Mouse (Mus musculus): Measurements from ENCODE around the gene Glmp. TPM values are rescaled to one million over a fixed set of nuclear protein-coding genes. Genes with fewer than 3 reads are reported as not detected.
"Not testable (repeated sequence)": the region's sequence is repeated elsewhere in the genome, so short reads cannot be mapped to it uniquely, and the experiment has no call there.

Glmp gene
- polyA plus RNA-seq, 1 experiment from 2014 or later, result 126 TPM

- H3K9ac ChIP-seq (ENCODE audit: low read length), result no peak within 1 kb of the TSS
- no peaks in the 10 kb centered on the region for H3K4me1 ChIP-seq (ENCODE audit: control insufficient read depth in 2 of 2, insufficient read depth in 2 of 2, low read length in 2 of 2)
- H3K4me2 ChIP-seq (ENCODE audit: low read length), result no peak within 1 kb of the TSS
- H3K27ac ChIP-seq (replicated peaks in 1 of 2; ENCODE audit: control insufficient read depth in 1 of 2, insufficient read depth in 1 of 2, low read depth in 2 of 2, low read length in 2 of 2), result no peak within 1 kb of the TSS
- no peaks in the 10 kb centered on the region for H3K9me3 ChIP-seq (ENCODE audit: control insufficient read depth, low read length)
- no peak for ATAC-seq (ENCODE audit: insufficient number of reproducible peaks, insufficient read depth, low FRiP score, low read depth)
- WGBS, result 88% methylated on average over 4 of the region's 4 CpGs
- H3K36me3 ChIP-seq (ENCODE audit: control insufficient read depth, insufficient read depth, low read length), result peaks cover 8% of the 10 kb centered on the region; the same call in 1 of the 2 replicates
- H3K27me3 ChIP-seq (ENCODE audit: control insufficient read depth, insufficient read depth, low read length), result no peaks in the 10 kb centered on the region
- H3K4me3 ChIP-seq (ENCODE audit: control insufficient read depth in 1 of 2, insufficient read depth in 1 of 2, low read depth in 1 of 2, low read length in 2 of 2), result no peak within 1 kb of the TSS
Observed at GRCm38 (mm10) chr3:88287110-88287509, 37.7 kb upstream of the Glmp start, which contains the start of gene Gm38392. TSS of gene Gm38392 (minus strand) at chr3:88287210.

GRCm38 (mm10) chr3:88288133-88288713 lies 36.6 kb upstream of the Glmp start:
- not testable (repeated sequence) for H3K27ac ChIP-seq (replicated peaks in 1 of 2; ENCODE audit: control insufficient read depth in 1 of 2, insufficient read depth in 1 of 2, low read depth in 2 of 2, low read length in 2 of 2); H3K36me3 ChIP-seq (ENCODE audit: control insufficient read depth, insufficient read depth, low read length); ATAC-seq (ENCODE audit: insufficient number of reproducible peaks, insufficient read depth, low FRiP score, low read depth); H3K9ac ChIP-seq (ENCODE audit: low read length); H3K27me3 ChIP-seq (ENCODE audit: control insufficient read depth, insufficient read depth, low read length); H3K4me1 ChIP-seq (ENCODE audit: control insufficient read depth in 2 of 2, insufficient read depth in 2 of 2, low read length in 2 of 2); H3K9me3 ChIP-seq (ENCODE audit: control insufficient read depth, low read length); H3K4me2 ChIP-seq (ENCODE audit: low read length); H3K4me3 ChIP-seq (ENCODE audit: control insufficient read depth in 1 of 2, insufficient read depth in 1 of 2, low read depth in 1 of 2, low read length in 2 of 2)
- 69% methylated on average over 8 of the region's 10 CpGs for WGBS

- Histone ChIP-seq H3K9me3 (ENCODE audit: control insufficient read depth, low read length) (no peaks in the 10 kb centered on the region), H3K4me2 (ENCODE audit: low read length) (no peak overlapping the region), H3K36me3 (ENCODE audit: control insufficient read depth, insufficient read depth, low read length) (0 out of 2 replicates have a peak, but pooled peaks cover 3% of the 10 kb centered on the region), H3K4me1 (ENCODE audit: control insufficient read depth in 2 of 2, insufficient read depth in 2 of 2, low read length in 2 of 2) (0 out of 4 replicates have a peak, but pooled peaks cover 2 to 6% of the 10 kb centered on the region in 2 experiments), H3K9ac (ENCODE audit: low read length) (no peak overlapping the region), H3K27me3 (ENCODE audit: control insufficient read depth, insufficient read depth, low read length) (no peaks in the 10 kb centered on the region), H3K27ac (replicated peaks in 1 of 2; ENCODE audit: control insufficient read depth in 1 of 2, insufficient read depth in 1 of 2, low read depth in 2 of 2, low read length in 2 of 2) (no peak overlapping the region), H3K4me3 (ENCODE audit: control insufficient read depth in 1 of 2, insufficient read depth in 1 of 2, low read depth in 1 of 2, low read length in 2 of 2) (no peak overlapping the region)
- ATAC-seq (ENCODE audit: insufficient number of reproducible peaks, insufficient read depth, low FRiP score, low read depth), result no peak
- 64% methylated on average over 4 of the region's 4 CpGs for whole genome bisulfite sequencing
Observed at GRCm38 (mm10) chr3:88291970-88292369, 32.9 kb upstream of the Glmp start.

GRCm38 (mm10) chr3:88295272-88295671 lies 29.6 kb upstream of the Glmp start:
- Histone ChIP-seq H3K4me2 (ENCODE audit: low read length) (peak overlapping the region; percentile 80), H3K4me3 (ENCODE audit: control insufficient read depth in 1 of 2, insufficient read depth in 1 of 2, low read depth in 1 of 2, low read length in 2 of 2) (0 out of 4 replicates have a peak overlapping the region, but pooled peaks of 1 of the 2 experiments have one; percentile 70), H3K4me1 (ENCODE audit: control insufficient read depth in 2 of 2, insufficient read depth in 2 of 2, low read length in 2 of 2) (peaks cover 2 to 17% of the 10 kb centered on the region in 2 experiments; a peak in 2 of 4 replicates), H3K9ac (ENCODE audit: low read length) (peak overlapping the region; percentile 76), H3K36me3 (ENCODE audit: control insufficient read depth, insufficient read depth, low read length) (peaks cover 18% of the 10 kb centered on the region)
- not testable (repeated sequence) for ATAC-seq (ENCODE audit: insufficient number of reproducible peaks, insufficient read depth, low FRiP score, low read depth); H3K27ac ChIP-seq (replicated peaks in 1 of 2; ENCODE audit: control insufficient read depth in 1 of 2, insufficient read depth in 1 of 2, low read depth in 2 of 2, low read length in 2 of 2); H3K9me3 ChIP-seq (ENCODE audit: control insufficient read depth, low read length); H3K27me3 ChIP-seq (ENCODE audit: control insufficient read depth, insufficient read depth, low read length)
- 63% methylated on average over 1 of the region's 1 CpGs for WGBS

- no peaks in the 10 kb centered on the region for H3K9me3 ChIP-seq (ENCODE audit: control insufficient read depth, low read length)
- H3K9ac ChIP-seq (ENCODE audit: low read length), result peak overlapping the region; percentile 76
- peak overlapping the region; percentile 70 to 79 for H3K4me3 ChIP-seq (ENCODE audit: control insufficient read depth in 1 of 2, insufficient read depth in 1 of 2, low read depth in 1 of 2, low read length in 2 of 2)
- H3K27ac ChIP-seq (replicated peaks in 1 of 2; ENCODE audit: control insufficient read depth in 1 of 2, insufficient read depth in 1 of 2, low read depth in 2 of 2, low read length in 2 of 2), result peak overlapping the region; percentile 90 to 98
- H3K36me3 ChIP-seq (ENCODE audit: control insufficient read depth, insufficient read depth, low read length), result peaks cover 26% of the 10 kb centered on the region
- H3K4me1 ChIP-seq (ENCODE audit: control insufficient read depth in 2 of 2, insufficient read depth in 2 of 2, low read length in 2 of 2), result peaks cover 2 to 17% of the 10 kb centered on the region in 2 experiments; a peak in 2 of 4 replicates
- ATAC-seq (ENCODE audit: insufficient number of reproducible peaks, insufficient read depth, low FRiP score, low read depth), result no peak
- no peaks in the 10 kb centered on the region for H3K27me3 ChIP-seq (ENCODE audit: control insufficient read depth, insufficient read depth, low read length)
- 1% methylated on average over 12 of the region's 12 CpGs for WGBS
- peak overlapping the region; percentile 80 for H3K4me2 ChIP-seq (ENCODE audit: low read length)
Observed at GRCm38 (mm10) chr3:88296110-88296560, 28.7 kb upstream of the Glmp start.

GRCm38 (mm10) chr3:88296561-88297318 lies 28.1 kb upstream of the Glmp start, which contains the start of the genes Tsacc and Cct3:
TSS of gene Tsacc (minus strand) at chr3:88296999.
TSS of gene Cct3 (plus strand) at chr3:88297116.
- peak; percentile 98 for ATAC-seq (ENCODE audit: insufficient number of reproducible peaks, insufficient read depth, low FRiP score, low read depth)
- peak within 1 kb of the TSS; percentile 90 to 98 for H3K27ac ChIP-seq (replicated peaks in 1 of 2; ENCODE audit: control insufficient read depth in 1 of 2, insufficient read depth in 1 of 2, low read depth in 2 of 2, low read length in 2 of 2)
- peaks cover 32% of the 10 kb centered on the region for H3K36me3 ChIP-seq (ENCODE audit: control insufficient read depth, insufficient read depth, low read length)
- H3K27me3 ChIP-seq (ENCODE audit: control insufficient read depth, insufficient read depth, low read length), result no peaks in the 10 kb centered on the region
- WGBS, result under 1% methylated on average over 44 of the region's 44 CpGs
- H3K9me3 ChIP-seq (ENCODE audit: control insufficient read depth, low read length), result no peaks in the 10 kb centered on the region
- H3K4me1 ChIP-seq (ENCODE audit: control insufficient read depth in 2 of 2, insufficient read depth in 2 of 2, low read length in 2 of 2), result peaks cover 2 to 17% of the 10 kb centered on the region in 2 experiments; a peak in 2 of 4 replicates
- H3K4me3 ChIP-seq (ENCODE audit: control insufficient read depth in 1 of 2, insufficient read depth in 1 of 2, low read depth in 1 of 2, low read length in 2 of 2), result peak within 1 kb of the TSS; percentile 70 to 93
- peak within 1 kb of the TSS; percentile 95 for H3K4me2 ChIP-seq (ENCODE audit: low read length)
- H3K9ac ChIP-seq (ENCODE audit: low read length), result peak within 1 kb of the TSS; percentile 81

GRCm38 (mm10) chr3:88297321-88297851 lies 27.4 kb upstream of the Glmp start:
- ATAC-seq (ENCODE audit: insufficient number of reproducible peaks, insufficient read depth, low FRiP score, low read depth), result no peak
- Histone ChIP-seq H3K36me3 (ENCODE audit: control insufficient read depth, insufficient read depth, low read length) (peaks cover 39% of the 10 kb centered on the region), H3K4me1 (ENCODE audit: control insufficient read depth in 2 of 2, insufficient read depth in 2 of 2, low read length in 2 of 2) (peaks cover 2 to 17% of the 10 kb centered on the region in 2 experiments; a peak in 2 of 4 replicates), H3K4me3 (ENCODE audit: control insufficient read depth in 1 of 2, insufficient read depth in 1 of 2, low read depth in 1 of 2, low read length in 2 of 2) (peak overlapping the region; percentile 70 to 93), H3K9me3 (ENCODE audit: control insufficient read depth, low read length) (no peaks in the 10 kb centered on the region), H3K9ac (ENCODE audit: low read length) (peak overlapping the region; percentile 81), H3K27ac (replicated peaks in 1 of 2; ENCODE audit: control insufficient read depth in 1 of 2, insufficient read depth in 1 of 2, low read depth in 2 of 2, low read length in 2 of 2) (peak overlapping the region; percentile 90 to 95), H3K4me2 (ENCODE audit: low read length) (peak overlapping the region; percentile 95), H3K27me3 (ENCODE audit: control insufficient read depth, insufficient read depth, low read length) (no peaks in the 10 kb centered on the region)
- under 1% methylated on average over 30 of the region's 30 CpGs for WGBS

Measured in heart, embryonic 14.5 days (tissue).